Mouse (Mus musculus) ES-E14 (cell line): ENCODE data around the gene Ghrhr. TPM values are rescaled to one million over a fixed set of nuclear protein-coding genes. Genes with fewer than 3 reads are reported as not detected.

Source experiments
- DNase-seq: peaks from one replicate; pipeline ENCODE4 v3.0.0-alpha.2; 2013; ENCODE audit warnings: low read depth, low spot score
- H3K27ac ChIP-seq: 2 replicates; pipeline ENCODE4 v1.5.1; 2012; ENCODE audit warnings: low read depth, mild to moderate bottlenecking, low read length, moderate library complexity, mixed read lengths; ENCODE audit not compliant: poor library complexity, insufficient read depth, severe bottlenecking
- H3K36me3 ChIP-seq: 2 replicates; pipeline ENCODE4 v1.6.1; 2012; ENCODE audit warnings: mild to moderate bottlenecking, low read length, moderate library complexity, mixed read lengths; ENCODE audit not compliant: control insufficient read depth, poor library complexity, insufficient read depth, severe bottlenecking
- H3K4me1 ChIP-seq, 2 experiments: fragments of 150-350 bp in 1 of 2; sonication (generic) in 1 of 2; 2 replicates each; pipeline ENCODE4 v1.6.1; 2012; ENCODE audit warnings: low read length in 2 of 2, mild to moderate bottlenecking in 1 of 2, mixed read lengths in 1 of 2; ENCODE audit not compliant: control insufficient read depth in 2 of 2, insufficient read depth in 2 of 2, poor library complexity in 1 of 2
- H3K4me3 ChIP-seq, 2 experiments: fragments of 150-350 bp in 1 of 2; sonication (generic) in 1 of 2; 2 replicates each; pipeline ENCODE4 v1.5.1; 2012; ENCODE audit warnings: low read length in 2 of 2, low read depth in 1 of 2, mild to moderate bottlenecking in 1 of 2, mixed read lengths in 1 of 2; ENCODE audit not compliant: insufficient read depth in 1 of 2, poor library complexity in 1 of 2, severe bottlenecking in 1 of 2
- H3K9ac ChIP-seq: 2 replicates; pipeline ENCODE4 v1.6.1; 2012; ENCODE audit warnings: low read depth, mild to moderate bottlenecking, low read length, mixed read lengths; ENCODE audit not compliant: poor library complexity, insufficient read depth, severe bottlenecking
- H3K9me3 ChIP-seq: fragments of 150-350 bp; sonication (generic); 2 replicates; pipeline ENCODE4 v1.6.1; 2012; ENCODE audit warnings: low read depth, mild to moderate bottlenecking, low read length; ENCODE audit not compliant: control insufficient read depth, insufficient read depth
- CHD2 ChIP-seq: IDR thresholded peaks from 2 replicates; pipeline ENCODE4 v1.6.1; 2014; ENCODE audit warnings: mild to moderate bottlenecking, low read depth, low read length, inconsistent platforms
- HCFC1 ChIP-seq: IDR thresholded peaks from 2 replicates; pipeline ENCODE4 v1.6.1; 2012; ENCODE audit warnings: low read length, inconsistent platforms, borderline replicate concordance; ENCODE audit not compliant: insufficient read depth
- MAFK ChIP-seq: IDR thresholded peaks from 2 replicates; pipeline ENCODE4 v1.6.1; 2014; ENCODE audit warnings: mild to moderate bottlenecking, low read depth, low read length, inconsistent platforms; ENCODE audit not compliant: insufficient read depth
- ZC3H11A ChIP-seq: IDR thresholded peaks from 2 replicates; pipeline ENCODE4 v1.6.1; 2012; ENCODE audit warnings: low read depth, mild to moderate bottlenecking, inconsistent platforms, low read length, borderline replicate concordance
- ZNF384 ChIP-seq: IDR thresholded peaks from 2 replicates; pipeline ENCODE4 v1.6.1; 2012; ENCODE audit warnings: low read depth, low read length, inconsistent platforms
- in situ Hi-C, 2 experiments: fragments of 600-800 bp; cut with MboI; formaldehyde crosslinking; loops; one replicate each; pipeline ENCODE4 v1.15.1; 2025; ENCODE audit warnings: low sequenced_read_pairs in 2 of 2, inconsistent platforms in 1 of 2; ENCODE audit not compliant: unreplicated experiment in 2 of 2
- total RNA-seq: library from RNA; depleted of rRNA; stranded (reverse); fragments of 300-350 nt; gene quantifications from 2 replicates; pipeline ENCODE4 v1.2.3, GENCODE M21; 2012; rRNA removed

Gene Ghrhr
- total RNA-seq = not detected in 2 replicates

DNA sequence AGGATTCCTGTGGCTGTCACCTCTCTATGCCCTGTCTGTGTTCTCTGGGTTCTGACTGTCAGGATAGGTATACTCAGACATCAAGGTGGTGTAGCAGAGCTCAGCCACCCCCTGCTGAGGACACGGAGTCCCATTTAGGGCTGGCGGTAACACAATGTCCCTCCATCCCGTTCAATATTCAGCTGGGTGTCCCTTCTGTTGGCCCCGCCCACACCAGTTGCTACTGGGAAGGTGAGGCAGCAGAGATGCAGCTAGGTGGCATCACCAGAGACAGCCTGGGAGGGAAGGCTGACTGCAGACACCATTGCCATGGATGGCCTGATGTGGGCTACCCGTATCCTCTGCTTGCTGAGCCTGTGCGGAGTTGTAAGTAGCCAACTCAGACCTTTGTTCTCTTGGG lies at the start of gene Ghrhr:
Gene Ghrhr, plus strand, starts transcription at position 220 of the 400 bp plus-strand sequence.
- Histone ChIP-seq H3K27ac (no peak within 1 kb of the TSS), H3K4me3 (no peak within 1 kb of the TSS), H3K36me3 (no peaks in the 10 kb centered on the region), H3K4me1 (no peaks in the 10 kb centered on the region), H3K9ac (no peak within 1 kb of the TSS), H3K9me3 (no peaks in the 10 kb centered on the region)
- in situ Hi-C loops = no loop called here
- no peak for TF ChIP-seq ZNF384
- no peak for TF ChIP-seq CHD2
- TF ChIP-seq ZC3H11A = no peak
- TF ChIP-seq MAFK = no peak
- TF ChIP-seq HCFC1 = no peak
- no peak for DNase-seq

DNA sequence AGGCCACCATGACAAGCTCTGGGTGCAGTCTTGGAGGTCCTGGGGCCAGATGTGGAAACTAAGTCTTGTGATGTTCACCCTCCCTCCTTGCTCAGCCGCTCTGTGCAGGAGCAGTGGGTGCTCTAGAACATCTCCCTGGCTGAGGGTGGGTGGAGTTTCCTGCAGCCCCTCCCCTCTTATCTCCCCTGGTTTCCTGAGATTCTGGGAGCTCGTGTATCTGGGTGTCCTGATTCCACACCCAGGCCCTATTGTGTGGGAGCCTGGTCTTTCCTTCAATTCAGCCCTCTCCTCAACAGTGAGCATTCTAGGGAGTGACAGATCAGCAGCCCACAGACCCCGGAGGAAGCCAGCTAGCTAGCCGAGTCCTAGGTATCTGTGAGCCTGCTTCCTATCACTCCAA lies 49.8 kb upstream of the Ghrhr start:
- H3K9me3 ChIP-seq = no peaks in the 10 kb centered on the region
- no peak overlapping the region for H3K27ac ChIP-seq
- H3K9ac ChIP-seq = no peak overlapping the region
- H3K4me3 ChIP-seq = no peak overlapping the region
- H3K36me3 ChIP-seq = no peaks in the 10 kb centered on the region
- no peak for TF ChIP-seq CHD2
- no peak for TF ChIP-seq ZNF384
- TF ChIP-seq HCFC1 = no peak
- TF ChIP-seq ZC3H11A = no peak
- TF ChIP-seq MAFK = no peak
- no peak for DNase-seq
- in situ Hi-C loops = no loop called here
- H3K4me1 ChIP-seq = no peaks in the 10 kb centered on the region

DNA sequence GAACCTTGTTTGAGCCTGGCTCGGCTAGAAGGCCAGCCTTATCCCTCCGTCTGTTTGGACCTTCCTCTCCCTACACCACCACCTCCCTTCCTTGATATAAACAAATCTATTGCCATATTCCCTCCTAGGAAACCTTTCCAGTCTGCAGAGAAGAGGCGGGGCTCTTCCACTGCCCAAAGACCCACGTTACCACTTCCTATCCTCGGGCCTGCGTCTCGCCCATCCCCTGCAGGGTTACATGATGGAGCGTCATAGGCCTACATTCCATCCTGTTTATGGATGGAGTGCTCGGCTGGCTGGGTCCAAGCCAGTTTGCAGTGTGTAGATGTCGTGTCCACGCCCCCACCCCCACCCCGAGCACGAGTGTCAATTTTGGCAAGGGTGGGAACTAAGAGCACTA lies 48.8 kb upstream of the Ghrhr start:
- H3K4me1 ChIP-seq = no peaks in the 10 kb centered on the region
- H3K27ac ChIP-seq = no peak overlapping the region
- H3K4me3 ChIP-seq = no peak overlapping the region
- TF ChIP-seq HCFC1 = no peak
- TF ChIP-seq ZC3H11A = no peak
- TF ChIP-seq MAFK = no peak
- no peak for TF ChIP-seq ZNF384
- TF ChIP-seq CHD2 = no peak
- in situ Hi-C loops = no loop called here
- H3K9me3 ChIP-seq = no peaks in the 10 kb centered on the region
- no peak overlapping the region for H3K9ac ChIP-seq
- DNase-seq = no peak
- H3K36me3 ChIP-seq = no peaks in the 10 kb centered on the region

DNA sequence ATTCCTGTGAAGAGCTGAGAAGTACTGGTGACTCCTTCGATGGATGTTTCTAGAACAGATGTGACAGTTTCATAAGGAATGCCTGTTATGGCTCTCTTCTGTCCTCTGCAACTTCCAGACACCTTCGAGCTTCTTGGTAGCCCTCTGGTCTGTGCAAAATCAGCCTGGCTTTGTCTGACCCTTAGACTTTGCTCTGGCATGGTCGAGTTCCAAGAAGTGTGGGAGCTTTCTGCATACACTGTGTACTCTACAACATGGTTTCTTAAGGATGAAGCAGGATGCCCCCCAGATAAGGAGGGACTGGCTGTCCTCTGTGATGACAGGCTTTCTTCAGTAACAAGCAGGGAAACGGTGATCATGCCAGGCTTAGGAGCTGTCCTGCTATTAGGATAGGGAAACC lies 47.9 kb upstream of the Ghrhr start:
- Histone ChIP-seq H3K27ac (no peak overlapping the region), H3K4me1 (no peaks in the 10 kb centered on the region), H3K4me3 (no peak overlapping the region), H3K9me3 (no peaks in the 10 kb centered on the region), H3K36me3 (no peaks in the 10 kb centered on the region), H3K9ac (no peak overlapping the region)
- in situ Hi-C loops = no loop called here
- no peak for TF ChIP-seq HCFC1
- TF ChIP-seq MAFK = no peak
- TF ChIP-seq CHD2 = no peak
- TF ChIP-seq ZNF384 = no peak
- no peak for TF ChIP-seq ZC3H11A
- no peak for DNase-seq

DNA sequence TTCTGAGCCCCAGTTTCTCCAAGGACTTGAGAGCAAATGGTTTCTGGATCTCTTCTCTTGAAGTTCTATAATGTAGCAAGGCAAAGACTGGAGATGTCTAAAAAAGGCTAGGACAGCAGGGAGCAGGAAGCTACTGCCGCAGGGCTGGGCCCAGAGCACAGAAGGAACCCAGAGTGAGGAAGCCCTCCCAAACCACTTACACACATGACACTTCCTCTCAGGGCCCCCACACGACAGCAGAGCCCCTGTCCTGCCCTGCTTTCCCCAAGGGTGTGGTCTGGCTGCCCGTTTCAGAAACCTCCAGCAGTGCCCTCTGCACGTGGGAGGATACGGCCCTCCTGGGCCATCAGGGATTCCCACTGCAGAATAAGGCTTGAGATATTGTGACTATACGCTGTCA lies 44.8 kb upstream of the Ghrhr start:
- no peaks in the 10 kb centered on the region for H3K4me1 ChIP-seq
- H3K4me3 ChIP-seq = no peak overlapping the region
- DNase-seq = no peak
- no peak overlapping the region for H3K9ac ChIP-seq
- H3K9me3 ChIP-seq = no peaks in the 10 kb centered on the region
- in situ Hi-C loops = no loop called here
- no peak for TF ChIP-seq CHD2
- no peak for TF ChIP-seq MAFK
- TF ChIP-seq HCFC1 = no peak
- no peak for TF ChIP-seq ZC3H11A
- TF ChIP-seq ZNF384 = no peak
- no peaks in the 10 kb centered on the region for H3K36me3 ChIP-seq
- no peak overlapping the region for H3K27ac ChIP-seq
